Mouse (Mus musculus): ENCODE results near the gene Stk39. TPM values are rescaled to one million over a fixed set of nuclear protein-coding genes. Genes with fewer than 3 reads are reported as not detected.

Stk39 gene
- polyA plus RNA-seq, 1 experiment from 2014 or later = 5.9 TPM

- no peak overlapping the region for H3K9ac ChIP-seq
- H3K36me3 ChIP-seq = no peaks in the 10 kb centered on the region
- H3K4me2 ChIP-seq = no peak overlapping the region
- H3K4me1 ChIP-seq = no peaks in the 10 kb centered on the region
- no peak for ATAC-seq
- H3K4me3 ChIP-seq = no peak overlapping the region
- H3K27ac ChIP-seq = no peak overlapping the region
- WGBS (ENCODE audit: insufficient replicate concordance) = 77% methylated on average over 6 of the region's 6 CpGs
- no peaks in the 10 kb centered on the region for H3K9me3 ChIP-seq (replicated peaks)
- H3K27me3 ChIP-seq (replicated peaks) = no peaks in the 10 kb centered on the region
Observed at GRCm38 (mm10) chr2:68371912-68372311, 100.2 kb downstream of the Stk39 start.

GRCm38 (mm10) chr2:68370326-68370725 is 101.7 kb downstream of the Stk39 start:
- no peaks in the 10 kb centered on the region for H3K36me3 ChIP-seq
- no peaks in the 10 kb centered on the region for H3K27me3 ChIP-seq (replicated peaks)
- 80% methylated on average over 5 of the region's 5 CpGs for WGBS (ENCODE audit: insufficient replicate concordance)
- H3K4me2 ChIP-seq = no peak overlapping the region
- no peak for ATAC-seq
- H3K27ac ChIP-seq = no peak overlapping the region
- H3K4me3 ChIP-seq = no peak overlapping the region
- H3K9ac ChIP-seq = no peak overlapping the region
- no peaks in the 10 kb centered on the region for H3K9me3 ChIP-seq (replicated peaks)
- no peaks in the 10 kb centered on the region for H3K4me1 ChIP-seq

GRCm38 (mm10) chr2:68369080-68369479 is 103.0 kb downstream of the Stk39 start:
- no peak overlapping the region for H3K4me3 ChIP-seq
- ATAC-seq = no peak
- no peaks in the 10 kb centered on the region for H3K36me3 ChIP-seq
- no peak overlapping the region for H3K9ac ChIP-seq
- 74% methylated on average over 6 of the region's 6 CpGs for WGBS (ENCODE audit: insufficient replicate concordance)
- H3K9me3 ChIP-seq (replicated peaks) = no peaks in the 10 kb centered on the region
- no peaks in the 10 kb centered on the region for H3K27me3 ChIP-seq (replicated peaks)
- H3K4me1 ChIP-seq = no peaks in the 10 kb centered on the region
- H3K4me2 ChIP-seq = no peak overlapping the region
- H3K27ac ChIP-seq = no peak overlapping the region

DNA sequence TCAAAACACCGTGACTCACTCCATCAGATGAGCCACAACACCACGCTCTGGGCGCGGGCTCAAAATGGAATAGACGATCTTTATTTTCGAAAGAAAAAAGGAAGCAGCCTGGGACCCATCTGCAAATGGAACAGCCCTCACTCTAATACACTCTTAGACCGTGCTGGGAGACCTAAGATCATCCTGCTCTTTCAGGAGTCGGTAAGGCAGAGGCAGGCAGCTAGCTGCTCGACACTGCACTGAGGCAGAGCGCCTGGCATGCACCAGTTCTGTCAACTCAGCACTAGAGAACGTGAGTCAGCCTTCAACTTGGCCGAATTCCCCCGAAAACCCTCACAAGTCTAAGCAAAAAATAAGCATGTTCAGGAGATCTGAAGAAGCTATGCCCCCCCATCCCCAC is 104.1 kb downstream of the Stk39 start:
- Histone ChIP-seq H3K36me3 (no peaks in the 10 kb centered on the region), H3K27ac (no peak overlapping the region), H3K4me3 (no peak overlapping the region), H3K27me3 (replicated peaks) (no peaks in the 10 kb centered on the region), H3K4me2 (no peak overlapping the region), H3K9me3 (replicated peaks) (no peaks in the 10 kb centered on the region), H3K4me1 (no peaks in the 10 kb centered on the region), H3K9ac (no peak overlapping the region)
- no peak for ATAC-seq
- WGBS (ENCODE audit: insufficient replicate concordance) = 53% methylated on average over 13 of the region's 13 CpGs

GRCm38 (mm10) chr2:68366897-68367193 is 105.2 kb downstream of the Stk39 start:
- Histone ChIP-seq H3K27me3 (replicated peaks) (no peaks in the 10 kb centered on the region), H3K4me3 (no peak overlapping the region), H3K9me3 (replicated peaks) (no peaks in the 10 kb centered on the region), H3K4me1 (no peaks in the 10 kb centered on the region), H3K4me2 (no peak overlapping the region), H3K27ac (no peak overlapping the region), H3K36me3 (no peaks in the 10 kb centered on the region), H3K9ac (no peak overlapping the region)
- no peak for ATAC-seq
- WGBS (ENCODE audit: insufficient replicate concordance) = 56% methylated on average over 5 of the region's 5 CpGs

DNA sequence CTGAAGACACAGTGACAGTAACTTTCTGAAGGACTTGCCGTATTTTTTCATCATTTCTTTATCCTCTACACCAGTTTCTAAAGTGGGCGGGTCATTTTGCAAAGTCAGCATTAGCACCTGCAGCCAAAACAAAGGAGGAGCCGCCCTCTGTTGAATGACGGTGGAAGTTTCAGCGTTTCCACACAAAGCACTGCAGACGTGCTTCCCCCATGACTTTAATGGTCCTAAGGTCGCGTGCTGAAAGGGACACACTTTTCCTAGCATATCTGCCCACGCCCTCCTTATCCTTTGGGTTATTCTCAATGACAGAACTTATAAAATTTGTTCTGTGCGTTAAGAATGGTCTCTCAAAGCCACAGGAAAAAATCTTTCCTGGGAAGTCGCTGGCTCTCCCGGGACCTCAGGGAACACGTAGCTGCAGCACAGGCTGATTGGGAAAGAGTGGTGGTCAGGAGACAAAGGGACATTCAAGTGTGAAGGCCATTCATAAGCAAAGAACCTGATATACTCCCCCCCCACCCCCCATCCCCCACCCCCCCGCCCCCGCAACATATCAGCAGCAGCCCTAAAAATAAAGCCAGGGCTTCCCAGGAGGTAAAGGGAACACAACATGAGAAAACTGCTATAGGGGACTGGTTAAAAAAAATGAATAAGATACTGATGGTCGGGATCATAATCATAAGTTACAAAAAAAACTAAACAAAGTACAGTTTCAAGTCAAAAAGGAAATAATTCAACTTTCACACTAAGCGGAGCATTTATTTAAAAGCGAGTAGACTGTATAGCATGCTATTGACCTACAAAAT is 105.8 kb downstream of the Stk39 start:
- Histone ChIP-seq H3K4me1 (no peaks in the 10 kb centered on the region), H3K27me3 (replicated peaks) (no peaks in the 10 kb centered on the region), H3K4me3 (no peak overlapping the region), H3K4me2 (peak overlapping the region; percentile 26), H3K36me3 (no peaks in the 10 kb centered on the region), H3K27ac (no peak overlapping the region), H3K9ac (no peak overlapping the region), H3K9me3 (replicated peaks) (no peaks in the 10 kb centered on the region)
- ATAC-seq = no peak
- 17% methylated on average over 18 of the region's 18 CpGs for WGBS (ENCODE audit: insufficient replicate concordance)

GRCm38 (mm10) chr2:68365504-68365903 is 106.6 kb downstream of the Stk39 start:
- Histone ChIP-seq H3K9ac (no peak overlapping the region), H3K9me3 (replicated peaks) (no peaks in the 10 kb centered on the region), H3K27ac (no peak overlapping the region), H3K4me1 (no peaks in the 10 kb centered on the region), H3K4me3 (no peak overlapping the region), H3K36me3 (no peaks in the 10 kb centered on the region), H3K27me3 (replicated peaks) (no peaks in the 10 kb centered on the region), H3K4me2 (peak overlapping the region; percentile 26; the same call in 1 of the 2 replicates)
- WGBS (ENCODE audit: insufficient replicate concordance) = 47% methylated on average over 7 of the region's 7 CpGs
- ATAC-seq = no peak

- Histone ChIP-seq H3K9ac (no peak overlapping the region), H3K36me3 (no peaks in the 10 kb centered on the region), H3K9me3 (replicated peaks) (no peaks in the 10 kb centered on the region), H3K27ac (no peak overlapping the region), H3K4me2 (no peak overlapping the region), H3K4me1 (no peaks in the 10 kb centered on the region), H3K4me3 (no peak overlapping the region), H3K27me3 (replicated peaks) (no peaks in the 10 kb centered on the region)
- 27% methylated on average over 12 of the region's 12 CpGs for WGBS (ENCODE audit: insufficient replicate concordance)
- ATAC-seq = peak; percentile 8; the same call in 1 of the 2 replicates
Observed at GRCm38 (mm10) chr2:68364181-68364900, 107.7 kb downstream of the Stk39 start.

DNA sequence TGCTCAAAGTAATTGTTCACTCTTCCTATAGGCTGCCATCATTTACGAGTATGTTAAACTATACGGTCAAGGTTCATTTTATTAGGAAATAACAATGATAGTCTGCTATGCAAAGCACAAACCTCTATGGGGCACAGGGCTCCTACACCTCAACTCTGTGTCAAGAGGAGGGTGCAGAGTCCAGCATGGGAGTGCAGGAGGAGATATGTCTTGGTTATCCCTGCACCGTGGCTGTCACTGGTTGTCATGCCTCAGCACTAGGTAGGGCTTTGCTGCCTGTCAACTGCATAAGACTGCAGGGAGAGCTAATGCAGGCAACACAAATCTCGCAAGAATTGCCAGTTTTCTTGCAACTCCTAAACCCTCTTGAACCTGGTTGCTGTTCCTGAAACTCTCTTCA is 108.9 kb downstream of the Stk39 start:
- no peak overlapping the region for H3K4me2 ChIP-seq
- WGBS (ENCODE audit: insufficient replicate concordance) = 64% methylated on average over 4 of the region's 4 CpGs

GRCm38 (mm10) chr2:68361701-68362100 is 110.4 kb downstream of the Stk39 start:
- no peak for ATAC-seq
- Histone ChIP-seq H3K27ac (no peak overlapping the region), H3K9me3 (replicated peaks) (no peaks in the 10 kb centered on the region), H3K36me3 (no peaks in the 10 kb centered on the region), H3K9ac (no peak overlapping the region), H3K4me2 (no peak overlapping the region), H3K4me3 (no peak overlapping the region), H3K27me3 (replicated peaks) (no peaks in the 10 kb centered on the region), H3K4me1 (no peaks in the 10 kb centered on the region)
- 56% methylated on average over 5 of the region's 5 CpGs for WGBS (ENCODE audit: insufficient replicate concordance)

More for the DNA sequence above, 108.9 kb downstream of the Stk39 start:
- Histone ChIP-seq H3K9me3 (replicated peaks) (no peaks in the 10 kb centered on the region), H3K9ac (no peak overlapping the region), H3K4me3 (no peak overlapping the region), H3K27ac (no peak overlapping the region), H3K27me3 (replicated peaks) (no peaks in the 10 kb centered on the region), H3K36me3 (no peaks in the 10 kb centered on the region), H3K4me1 (no peaks in the 10 kb centered on the region)
- ATAC-seq = no peak

GRCm38 (mm10) chr2:68350621-68351020 is 121.4 kb downstream of the Stk39 start:
- Histone ChIP-seq H3K9ac (no peak overlapping the region), H3K4me3 (no peak overlapping the region), H3K27ac (no peak overlapping the region), H3K36me3 (no peaks in the 10 kb centered on the region), H3K4me1 (no peaks in the 10 kb centered on the region), H3K27me3 (replicated peaks) (no peaks in the 10 kb centered on the region), H3K9me3 (replicated peaks) (no peaks in the 10 kb centered on the region), H3K4me2 (no peak overlapping the region)
- 8% methylated on average over 6 of the region's 6 CpGs for WGBS (ENCODE audit: insufficient replicate concordance)
- ATAC-seq = no peak

GRCm38 (mm10) chr2:68349593-68350383 is 122.3 kb downstream of the Stk39 start:
- Histone ChIP-seq H3K27ac (no peak overlapping the region), H3K9ac (no peak overlapping the region), H3K27me3 (replicated peaks) (no peaks in the 10 kb centered on the region), H3K36me3 (no peaks in the 10 kb centered on the region), H3K4me2 (0 out of 2 replicates have a peak overlapping the region, but pooled peaks have one; percentile 13), H3K4me3 (no peak overlapping the region), H3K9me3 (replicated peaks) (no peaks in the 10 kb centered on the region), H3K4me1 (no peaks in the 10 kb centered on the region)
- 46% methylated on average over 24 of the region's 24 CpGs for WGBS (ENCODE audit: insufficient replicate concordance)
- no peak for ATAC-seq

All from liver, embryonic 12.5 days (tissue).